Mouse (Mus musculus): Measurements from ENCODE around the gene Saysd1. TPM values are rescaled to one million over a fixed set of nuclear protein-coding genes. Genes with fewer than 3 reads are reported as not detected.
"Not testable (repeated sequence)": the region's sequence is repeated elsewhere in the genome, so short reads cannot be mapped to it uniquely, and the experiment has no call there.

The Saysd1 gene
- total RNA-seq, 2 experiments from 2014 or later, result 6.9 to 7.4 TPM

DNA sequence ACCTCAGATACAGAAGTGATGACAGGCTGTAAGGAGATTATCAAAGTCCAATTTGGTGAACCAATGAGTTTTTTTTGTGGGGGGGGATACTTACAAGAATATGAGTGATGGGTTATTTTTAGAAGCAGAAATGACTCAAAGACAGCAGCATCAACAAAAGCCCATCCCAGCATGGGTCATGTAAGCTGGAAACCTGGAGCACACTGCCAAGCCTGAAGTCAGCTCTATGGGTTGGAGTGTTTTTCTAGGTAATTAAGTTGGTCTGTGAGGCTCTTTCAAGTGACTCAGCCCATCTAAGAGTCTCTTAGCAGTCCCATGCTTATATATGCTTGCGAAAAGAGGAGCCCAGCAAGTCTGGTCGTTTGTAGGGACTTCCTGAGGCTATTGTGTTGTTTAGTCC lies 91.0 kb downstream of the Saysd1 start:
- no peak for DNase-seq (ENCODE audit: low spot score in 2 of 2)

DNA sequence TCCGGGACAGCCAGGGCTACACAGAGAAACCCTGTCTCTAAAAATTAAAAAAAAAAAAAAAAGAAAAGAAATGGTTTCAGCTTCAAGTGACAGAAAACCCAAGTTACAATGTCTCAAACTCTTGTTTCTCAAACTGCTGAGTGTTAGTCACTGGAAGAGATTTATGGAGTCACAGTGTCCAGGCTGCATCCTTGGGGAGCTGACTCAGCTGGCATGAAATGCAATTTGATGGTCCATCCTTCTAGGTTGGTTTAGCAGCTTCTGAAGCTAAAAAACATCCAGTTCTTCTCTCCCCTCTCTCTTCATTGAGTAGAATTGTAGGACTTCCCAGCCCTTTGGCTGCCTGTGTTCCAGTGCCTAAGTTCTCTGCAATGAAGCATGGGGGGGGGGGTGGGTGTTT lies 94.3 kb downstream of the Saysd1 start:
- DNase-seq (ENCODE audit: low spot score in 2 of 2), result no peak

DNA sequence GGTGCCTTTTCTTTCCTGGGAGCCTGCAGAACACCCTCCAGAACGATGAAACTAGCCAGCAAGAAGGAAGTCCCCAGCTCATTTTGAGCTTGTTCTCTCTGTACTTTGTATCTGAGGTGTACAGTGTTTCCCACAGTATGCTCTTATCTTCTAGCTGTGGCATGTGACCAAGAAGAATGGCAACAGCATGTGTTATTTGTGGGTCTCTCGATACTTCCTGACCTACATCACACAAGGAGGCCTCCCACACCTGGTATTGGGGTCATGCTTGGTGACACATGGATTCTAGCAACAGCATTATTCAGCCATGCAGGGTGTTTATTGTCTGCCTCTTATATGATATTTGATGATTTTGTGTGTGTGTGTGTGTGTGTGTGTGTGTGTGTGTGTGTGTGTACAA lies 96.5 kb downstream of the Saysd1 start:
- DNase-seq (ENCODE audit: low spot score in 2 of 2), result no peak

DNA sequence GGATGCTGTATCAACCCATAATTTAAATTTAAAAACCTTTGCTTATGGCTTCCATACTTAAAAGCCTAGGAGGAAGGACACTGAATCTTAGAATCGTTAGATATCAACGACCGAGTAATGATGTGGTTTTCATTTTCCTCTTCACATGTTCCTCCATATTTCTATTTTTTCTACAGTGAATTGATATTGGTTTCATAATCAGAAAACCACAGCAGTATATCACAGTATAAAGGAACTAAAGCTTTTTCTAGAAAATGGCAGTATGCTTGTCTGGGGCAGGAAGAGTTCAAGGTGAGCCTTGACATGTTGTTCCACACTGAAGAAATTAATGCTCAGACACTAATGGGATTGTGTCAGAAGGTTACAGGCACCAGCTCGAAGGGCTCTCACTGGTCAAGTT lies 97.4 kb downstream of the Saysd1 start:
- DNase-seq (ENCODE audit: low spot score in 2 of 2), result no peak

DNA sequence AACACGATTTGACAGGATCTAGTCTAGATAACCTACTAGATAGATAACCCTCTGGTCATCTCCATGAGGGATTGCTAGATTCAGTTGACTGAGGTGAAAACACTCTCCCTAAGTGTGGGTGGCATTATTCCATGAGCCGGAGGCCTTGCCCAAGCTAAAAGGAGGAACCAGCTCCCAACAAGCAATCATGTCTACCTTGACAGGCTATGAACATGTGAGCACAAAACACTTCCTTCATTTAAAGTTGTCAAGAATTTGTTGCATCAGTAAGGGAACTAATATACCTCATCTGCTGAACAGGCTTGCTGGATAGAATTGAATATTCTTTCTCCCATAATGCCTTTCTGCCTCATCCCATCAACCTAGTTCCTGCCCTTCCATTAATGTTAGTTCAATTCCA lies 98.5 kb downstream of the Saysd1 start:
- no peak for DNase-seq (ENCODE audit: low spot score in 2 of 2)

DNA sequence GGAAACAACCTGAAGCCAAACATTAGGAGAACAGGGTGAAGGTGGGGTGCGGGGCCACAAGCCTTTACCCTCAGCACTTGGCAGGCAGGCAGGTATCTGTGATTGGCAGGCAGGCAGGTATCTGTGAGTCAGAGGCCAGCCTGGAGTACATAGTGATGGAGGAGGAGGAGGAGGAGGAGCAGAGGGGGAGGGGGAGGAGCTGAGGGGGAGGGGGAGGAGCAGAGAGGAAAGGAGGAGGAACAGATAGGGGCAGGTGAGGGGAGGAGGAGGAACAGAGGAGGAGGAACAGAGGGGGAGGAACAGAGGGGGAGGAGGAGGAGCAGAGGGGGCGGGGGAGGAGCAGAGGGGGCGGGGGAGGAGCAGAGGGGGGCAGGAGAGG lies 105.6 kb downstream of the Saysd1 start:
- DNase-seq (ENCODE audit: low spot score in 2 of 2), result no peak

DNA sequence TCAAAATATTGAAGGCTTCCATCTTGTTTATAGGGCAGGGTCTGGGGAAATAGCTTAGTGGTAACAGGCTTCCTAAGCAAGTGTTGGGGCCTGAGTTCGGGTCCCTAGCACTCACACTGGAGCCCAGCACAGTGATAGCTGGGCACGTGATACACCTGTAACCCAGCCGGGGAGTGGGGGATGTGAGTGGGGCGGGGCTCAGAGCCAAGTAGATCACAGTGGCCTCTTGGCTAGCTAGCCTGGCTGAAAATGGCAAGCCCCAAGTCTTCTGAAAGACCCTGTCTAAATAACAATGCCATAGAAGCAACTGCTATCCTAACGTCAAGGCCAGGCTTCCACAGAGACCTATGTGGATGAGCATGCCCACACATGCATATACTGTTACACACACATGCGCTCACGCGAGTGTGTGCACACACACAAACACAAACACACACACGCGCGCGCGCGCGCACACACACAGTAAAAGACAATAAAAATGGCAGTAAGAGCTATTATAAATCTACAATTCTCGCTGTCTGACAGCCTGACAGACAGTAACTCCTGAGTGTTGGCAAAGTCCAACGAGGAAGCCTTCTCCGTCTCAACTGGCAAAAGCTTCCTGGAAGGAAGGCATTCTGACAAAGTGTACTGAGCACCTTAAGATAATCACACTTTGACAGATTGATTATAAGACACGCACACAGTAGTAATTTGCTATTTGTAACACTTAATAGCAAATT lies 106.2 kb downstream of the Saysd1 start:
- DNase-seq (ENCODE audit: low spot score in 2 of 2), result no peak

DNA sequence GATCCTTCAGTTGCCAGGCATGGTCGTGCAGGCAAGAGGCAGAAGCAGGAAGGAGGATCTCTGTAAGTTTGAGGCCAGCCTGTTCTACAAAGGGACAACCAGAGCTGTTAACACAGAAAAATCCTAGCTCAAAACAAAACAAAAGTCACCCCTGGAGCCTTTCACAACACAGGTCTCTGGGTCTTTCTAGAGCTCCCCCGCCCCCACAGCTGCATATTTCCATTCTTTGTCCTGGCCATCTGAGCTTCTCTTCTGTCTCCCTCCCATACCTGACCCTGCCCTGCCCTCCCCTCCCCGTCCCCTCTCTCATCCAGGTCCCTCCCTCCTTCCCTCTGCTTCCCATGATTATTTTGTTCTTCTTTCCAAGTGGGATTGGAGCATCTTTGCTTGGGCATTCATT lies 108.7 kb downstream of the Saysd1 start:
- DNase-seq (ENCODE audit: low spot score in 2 of 2), result no peak

DNA sequence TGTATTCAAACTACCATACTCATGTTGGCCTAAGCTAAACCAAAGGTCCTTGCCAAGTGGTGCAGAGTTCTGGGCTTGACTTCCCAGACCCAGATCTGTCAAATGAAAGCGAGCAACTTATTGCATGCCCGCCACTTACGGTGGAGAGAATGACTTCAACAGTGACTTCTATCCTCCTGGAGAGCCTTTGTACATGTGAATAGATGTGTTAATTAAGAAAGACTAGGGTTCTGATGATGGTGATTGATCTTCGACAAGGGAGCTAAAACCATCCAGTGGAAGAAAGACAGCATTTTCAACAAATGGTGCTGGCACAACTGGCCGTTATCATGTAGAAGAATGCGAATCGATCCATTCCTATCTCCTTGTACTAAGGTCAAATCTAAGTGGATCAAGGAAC lies 110.9 kb downstream of the Saysd1 start:
- not testable (repeated sequence) for DNase-seq (ENCODE audit: low spot score in 2 of 2)

Other genes starting within 250 kb of the Saysd1 start
- gene Gng2, start 160.9 kb downstream of the Saysd1 start, total RNA-seq (2021), result 10 to 100 TPM; 62.5 to 68.6 TPM
- gene Kcnk5, start 43.3 kb upstream of the Saysd1 start, total RNA-seq (2021), result 1 to 10 TPM; 5.8 to 7.3 TPM
- 1 to 10 TPM in 1 of 2 experiments, under 1 TPM in 1; 0.14 to 3.5 TPM for gene Kcnk16, start 130.7 kb upstream of the Saysd1 start, total RNA-seq (2021)
- 10 to 100 TPM; 32.8 to 44.5 TPM for gene Nudt13, start 156.2 kb upstream of the Saysd1 start, total RNA-seq (2021)
- 10 to 100 TPM; 41.5 to 44.5 TPM for gene Ecd, start 209.6 kb upstream of the Saysd1 start, total RNA-seq (2021)
- gene Fam149b, start 209.6 kb upstream of the Saysd1 start, total RNA-seq (2021), result 10 to 100 TPM; 37.2 to 44.3 TPM